10 mouse cellular contexts compared by ENCODE assay signal in genomic region chr3:51741824-51742223, GRCm38 (mm10).
DNase-seq lines count a peak whose midpoint lies in the region; ATAC-seq and TF ChIP-seq lines count a peak whose summit lies in the region.
"Had no signal": no experiment of that assay in that cellular context is flagged by ENCODE, and none has a peak within 500 bp of the region (broad histone marks: within the 10 kb centered on the region; RNA-seq: fewer than 3 reads in every experiment).

No protein-coding gene starts in this region.

- H3K4me3 ChIP-seq in intestine, embryonic 15.5 days (replicated peaks) = no peak overlapping the region
- no peak overlapping the region for H3K4me3 ChIP-seq in intestine, embryonic 16.5 days (ENCODE audit: low read length)
- H3K4me3 ChIP-seq in heart, embryonic 14.5 days (ENCODE audit: control insufficient read depth in 1 of 2, insufficient read depth in 1 of 2, low read depth in 1 of 2, low read length in 2 of 2) = no peak overlapping the region
- no peak overlapping the region for H3K4me3 ChIP-seq in midbrain, embryonic 13.5 days (replicated peaks)

- H3K9ac ChIP-seq in intestine, embryonic 15.5 days = no peak overlapping the region
- H3K9ac ChIP-seq in intestine, embryonic 16.5 days (ENCODE audit: low read depth, low read length) = no peak overlapping the region
- H3K9ac ChIP-seq in heart, embryonic 14.5 days (ENCODE audit: low read length) = peak overlapping the region; percentile 3; the same call in 1 of the 2 replicates
- H3K9ac ChIP-seq in midbrain, embryonic 13.5 days (replicated peaks) = no peak overlapping the region

- no peak for TF ChIP-seq POLR2A in brain, embryonic 14.5 days (IDR thresholded peaks at IDR 0.05; ENCODE audit: borderline replicate concordance, extremely low read depth, insufficient read depth, insufficient read length, poor library complexity, severe bottlenecking)

- no peaks in the 10 kb centered on the region for H3K9me3 ChIP-seq in intestine, embryonic 15.5 days
- H3K9me3 ChIP-seq in intestine, embryonic 16.5 days (ENCODE audit: control insufficient read depth, low read length) = no peaks in the 10 kb centered on the region
- no peaks in the 10 kb centered on the region for H3K9me3 ChIP-seq in heart, embryonic 14.5 days (ENCODE audit: control insufficient read depth, low read length)
- no peaks in the 10 kb centered on the region for H3K9me3 ChIP-seq in midbrain, embryonic 13.5 days

- peak; percentile 72 for DNase-seq in brain, embryonic 14.5 days (ENCODE audit: low read depth)
- no peak for DNase-seq in urinary bladder, postnatal 36 days (ENCODE audit: low spot score in 2 of 2)
- DNase-seq in T-cell, adult 2 months (ENCODE audit: low spot score) = no peak
- no peak for DNase-seq in spleen, postnatal 4 days (ENCODE audit: low spot score in 2 of 2)
- DNase-seq: cerebellum, adult 2 months; kidney, adult 8-10 months had no signal

- H3K27ac ChIP-seq in intestine, embryonic 15.5 days = 0 out of 2 replicates have a peak overlapping the region, but pooled peaks have one; percentile 27
- no peak overlapping the region for H3K27ac ChIP-seq in intestine, embryonic 16.5 days (ENCODE audit: low read length)
- peak overlapping the region; percentile 42 to 51; a peak in 3 of 4 replicates for H3K27ac ChIP-seq in heart, embryonic 14.5 days (replicated peaks in 1 of 2; ENCODE audit: control insufficient read depth in 1 of 2, insufficient read depth in 1 of 2, low read depth in 2 of 2, low read length in 2 of 2)
- H3K27ac ChIP-seq in midbrain, embryonic 13.5 days = peak overlapping the region; percentile 53

- no peaks in the 10 kb centered on the region for H3K27me3 ChIP-seq in intestine, embryonic 15.5 days (replicated peaks)
- H3K27me3 ChIP-seq in intestine, embryonic 16.5 days (replicated peaks; ENCODE audit: control insufficient read depth, insufficient read depth, low read length) = no peaks in the 10 kb centered on the region
- no peaks in the 10 kb centered on the region for H3K27me3 ChIP-seq in heart, embryonic 14.5 days (ENCODE audit: control insufficient read depth, insufficient read depth, low read length)
- no peaks in the 10 kb centered on the region for H3K27me3 ChIP-seq in midbrain, embryonic 13.5 days

- WGBS in intestine, embryonic 15.5 days = 72% methylated on average over 10 of the region's 10 CpGs
- 66% methylated on average over 10 of the region's 10 CpGs for WGBS in intestine, embryonic 16.5 days
- WGBS in heart, embryonic 14.5 days = 34% methylated on average over 10 of the region's 10 CpGs
- WGBS in midbrain, embryonic 13.5 days = 79% methylated on average over 10 of the region's 10 CpGs

- peak; percentile 32; the same call in 1 of the 2 replicates for ATAC-seq in intestine, embryonic 15.5 days
- no peak; the same call in 1 of the 2 replicates for ATAC-seq in intestine, embryonic 16.5 days
- no peak; the same call in 1 of the 2 replicates for ATAC-seq in heart, embryonic 14.5 days (ENCODE audit: insufficient number of reproducible peaks, insufficient read depth, low FRiP score, low read depth)
- no peak for ATAC-seq in midbrain, embryonic 13.5 days

- peaks cover 13% of the 10 kb centered on the region for H3K4me1 ChIP-seq in intestine, embryonic 15.5 days (replicated peaks)
- peaks cover 20% of the 10 kb centered on the region for H3K4me1 ChIP-seq in intestine, embryonic 16.5 days (ENCODE audit: control insufficient read depth, insufficient read depth, low read length)
- H3K4me1 ChIP-seq in heart, embryonic 14.5 days (ENCODE audit: control insufficient read depth in 2 of 2, insufficient read depth in 2 of 2, low read length in 2 of 2) = peaks cover 33 to 39% of the 10 kb centered on the region in 2 experiments
- H3K4me1 ChIP-seq in midbrain, embryonic 13.5 days (replicated peaks) = peaks cover 37% of the 10 kb centered on the region

- H3K36me3 ChIP-seq in intestine, embryonic 15.5 days = no peaks in the 10 kb centered on the region
- H3K36me3 ChIP-seq in intestine, embryonic 16.5 days (ENCODE audit: control insufficient read depth, insufficient read depth, low read length) = no peaks in the 10 kb centered on the region
- no peaks in the 10 kb centered on the region for H3K36me3 ChIP-seq in heart, embryonic 14.5 days (ENCODE audit: control insufficient read depth, insufficient read depth, low read length)
- H3K36me3 ChIP-seq in midbrain, embryonic 13.5 days = no peaks in the 10 kb centered on the region

- TF ChIP-seq CTCF in brain, embryonic 14.5 days (IDR thresholded peaks at IDR 0.05; ENCODE audit: borderline replicate concordance, extremely low read depth, insufficient read depth, insufficient read length) = no peak

- H3K4me2 ChIP-seq in intestine, embryonic 15.5 days (replicated peaks) = no peak overlapping the region
- H3K4me2 ChIP-seq in intestine, embryonic 16.5 days (ENCODE audit: low read depth, low read length) = no peak overlapping the region
- peak overlapping the region; percentile 14; the same call in 1 of the 2 replicates for H3K4me2 ChIP-seq in heart, embryonic 14.5 days (ENCODE audit: low read length)
- H3K4me2 ChIP-seq in midbrain, embryonic 13.5 days (replicated peaks) = no peak overlapping the region
